Mouse (Mus musculus) naive thymus-derived CD4-positive, alpha-beta T cell, adult 5 months (primary cell): Measurements from ENCODE around the gene Hic2. TPM values are rescaled to one million over a fixed set of nuclear protein-coding genes. Genes with fewer than 3 reads are reported as not detected.

Experiments
- polyA plus RNA-seq: library from polyadenylated mRNA; unstranded; fragments of 100-300 nt; shearing (Covaris generic); gene quantifications from one replicate; pipeline ENCODE4 v1.2.1, GENCODE M21; 2017

The Hic2 gene
- 5.5 TPM for polyA plus RNA-seq

DNA sequence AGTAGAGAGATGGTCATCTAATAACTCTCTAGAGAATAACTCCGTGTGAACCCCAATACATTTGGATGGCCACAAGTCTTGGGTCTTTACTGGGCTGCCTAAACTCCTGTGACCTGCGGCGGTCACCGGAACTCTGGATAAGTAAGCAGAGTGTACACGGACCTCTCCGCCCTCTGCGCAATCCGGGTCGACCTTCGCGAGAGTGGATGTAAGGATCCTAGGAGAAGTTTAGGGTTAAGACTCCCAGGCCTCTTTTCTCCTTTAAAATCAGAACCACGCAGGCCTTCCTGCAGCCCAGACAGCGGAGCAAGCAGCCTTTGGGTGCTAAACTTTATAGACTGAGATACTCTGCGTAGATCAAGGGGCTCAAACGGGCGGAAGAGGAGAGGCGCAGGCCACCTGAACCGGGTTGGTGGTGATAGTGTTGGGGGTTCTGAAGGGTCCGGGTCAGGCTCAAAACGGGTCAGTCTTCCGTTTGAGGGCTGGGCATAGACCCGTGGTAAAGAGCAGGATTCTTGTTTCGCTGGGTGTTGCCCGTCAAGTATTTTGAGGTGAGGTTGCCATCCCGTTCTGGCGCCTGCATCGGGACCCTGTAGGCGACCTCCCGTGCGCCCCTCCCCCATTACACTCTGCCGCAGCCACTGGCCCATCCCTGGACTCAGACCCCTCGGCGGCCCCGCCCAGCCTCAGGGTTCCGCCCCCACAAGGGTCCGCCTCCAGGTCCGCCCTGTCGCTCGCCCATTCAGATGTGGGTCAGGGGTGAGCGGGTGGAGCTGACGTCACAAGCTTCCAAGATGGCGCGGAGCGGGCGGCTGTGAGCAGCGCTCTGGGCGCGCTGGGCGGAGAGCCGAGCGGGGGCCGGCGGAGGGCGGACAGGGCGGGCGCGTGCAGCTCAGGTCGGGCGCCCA lies at the start of gene Hic2:
Gene Hic2, plus strand, starts transcription at position 779 of the 908 bp plus-strand sequence.

DNA sequence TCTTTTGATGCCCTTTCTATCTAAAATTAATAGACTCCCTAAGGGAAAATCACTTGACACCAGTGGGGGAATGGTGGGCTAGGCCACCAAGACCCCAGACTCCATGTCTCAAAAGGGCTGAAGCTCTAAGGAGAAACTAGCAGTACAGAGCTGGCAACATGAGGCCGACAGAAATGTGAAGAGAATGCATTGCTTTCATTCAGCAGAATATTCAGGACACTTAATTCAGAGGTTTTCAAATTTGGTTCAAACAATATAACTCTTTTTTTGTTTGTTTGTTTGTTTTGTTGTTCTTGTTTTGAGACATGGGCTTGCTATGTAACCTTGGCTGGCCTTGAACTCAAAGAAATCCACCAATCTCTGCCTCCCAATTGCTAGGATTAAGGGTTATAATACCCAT lies 30.8 kb upstream of the Hic2 start, which contains the start of gene Ube2l3:
Gene Ube2l3, minus strand, starts transcription at position 101 of the 400 bp plus-strand sequence.

DNA sequence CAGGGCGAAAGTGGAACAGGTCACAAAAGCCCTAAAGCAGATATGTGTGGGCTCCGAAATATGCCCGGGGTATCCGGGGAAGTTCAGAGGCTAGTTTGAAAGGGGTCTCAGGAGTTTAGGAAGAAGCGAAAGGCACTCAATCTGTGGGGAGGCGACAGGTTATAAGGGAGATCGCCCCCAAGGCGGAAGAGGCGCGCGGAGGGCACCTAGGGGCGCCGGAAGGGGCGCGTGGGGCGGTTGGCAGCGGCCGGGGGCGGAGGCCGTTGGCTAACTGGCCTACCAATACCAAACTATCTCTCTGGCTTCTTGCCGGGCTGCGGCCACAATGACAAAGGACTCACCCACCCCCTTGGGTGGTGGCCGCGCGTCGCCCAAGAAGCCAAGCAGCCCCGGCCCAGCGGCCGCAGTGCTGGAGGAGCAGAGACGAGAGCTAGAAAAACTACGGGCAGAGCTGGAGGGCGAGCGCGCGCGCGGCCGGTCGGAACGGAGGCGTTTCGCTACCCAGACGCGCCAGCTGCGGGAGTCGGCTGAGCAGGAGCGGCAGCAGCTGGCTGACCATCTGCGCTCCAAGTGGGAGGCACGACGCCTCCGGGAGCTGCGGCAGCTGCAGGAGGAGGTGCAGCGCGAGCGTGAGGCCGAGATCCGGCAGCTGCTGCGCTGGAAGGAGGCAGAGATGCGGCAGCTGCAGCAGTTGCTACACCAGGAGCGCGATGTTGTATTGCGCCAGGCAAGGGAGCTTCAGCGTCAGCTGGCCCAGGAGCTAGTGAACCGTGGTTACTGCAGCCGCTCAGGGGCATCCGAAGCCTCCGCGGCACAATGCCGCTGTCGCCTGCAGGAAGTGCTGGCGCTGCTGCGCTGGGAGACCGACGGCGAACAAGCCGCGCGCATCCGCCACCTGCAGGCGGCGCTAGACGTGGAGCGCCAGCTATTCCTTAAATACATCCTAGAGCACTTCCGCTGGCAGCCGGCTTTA lies 24.7 kb upstream of the Hic2 start, which contains the start of gene Rimbp3:
Gene Rimbp3, plus strand, starts transcription at position 215 of the 973 bp plus-strand sequence.

DNA sequence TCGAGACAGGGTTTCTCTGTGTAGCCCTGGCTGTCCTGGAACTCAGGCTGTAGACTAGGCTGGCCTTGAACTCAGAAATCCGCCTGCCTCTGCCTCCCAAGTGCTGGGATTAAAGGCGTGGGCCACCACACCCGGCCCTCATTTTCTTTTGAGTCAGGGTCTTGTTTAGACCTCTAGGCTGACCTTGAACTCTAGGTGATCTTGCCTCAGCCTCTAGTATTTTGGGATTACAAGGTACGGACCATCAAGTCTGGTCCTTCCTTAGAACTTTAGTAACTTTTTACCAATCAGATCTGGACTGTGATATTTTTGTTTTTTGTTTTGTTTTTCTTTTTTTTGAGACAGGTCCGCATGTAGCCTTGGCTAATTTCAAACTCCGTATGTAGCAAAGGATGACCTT lies 42.3 kb downstream of the Hic2 start, which contains the start of gene Tmem191c:
Gene Tmem191c, plus strand, starts transcription at position 357 of the 400 bp plus-strand sequence.

Other genes with a start within 250 kb of the Hic2 start
- gene Ypel1, start 163.9 kb upstream of the Hic2 start, polyA plus RNA-seq, result 1.5 TPM
- gene Ppil2, start 122.3 kb upstream of the Hic2 start, polyA plus RNA-seq, result 185 TPM
- gene 2610318N02Rik, start 108.4 kb upstream of the Hic2 start, polyA plus RNA-seq, result 1.5 TPM
- gene Sdf2l1, start 101.2 kb upstream of the Hic2 start, polyA plus RNA-seq, result 16.5 TPM
- 3.6 TPM for gene Ydjc, start 89.0 kb upstream of the Hic2 start, polyA plus RNA-seq
- gene Ccdc116, start 86.3 kb upstream of the Hic2 start, polyA plus RNA-seq, result 0.97 TPM
- 196 TPM for gene Ube2l3, start 30.9 kb upstream of the Hic2 start, polyA plus RNA-seq
- gene Rimbp3, start 25.0 kb upstream of the Hic2 start, polyA plus RNA-seq, result not detected
- 108 TPM for gene Tmem191c, start 42.5 kb downstream of the Hic2 start, polyA plus RNA-seq
- gene Serpind1, start 97.8 kb downstream of the Hic2 start, polyA plus RNA-seq, result 0.36 TPM
- 18.1 TPM for gene Snap29, start 172.4 kb downstream of the Hic2 start, polyA plus RNA-seq
- 79.1 TPM for gene Pi4ka, start 172.7 kb downstream of the Hic2 start, polyA plus RNA-seq
- gene Crkl, start 218.4 kb downstream of the Hic2 start, polyA plus RNA-seq, result 64.9 TPM